Mouse (Mus musculus) adrenal gland, adult 8-10 months (tissue): ENCODE results near the gene Car2. TPM values are rescaled to one million over a fixed set of nuclear protein-coding genes. Genes with fewer than 3 reads are reported as not detected.
A peak's percentile ranks its signal among the peaks of the same experiment; 100 is the strongest.

ENCODE experiments used
- DNase-seq: peaks from one replicate; pipeline ENCODE4 v3.0.0; 2022
- total RNA-seq, 4 experiments: library from RNA; stranded (reverse); gene quantifications; 2 replicates each; pipeline ENCODE4 v1.2.4; 2022

Gene Car2
- total RNA-seq, 4 experiments from 2014 or later: 35.8 to 53.9 (median 43.2) TPM

GRCm38 (mm10) chr3:14948067-14948800 is 62.2 kb downstream of the Car2 start:
- peak; percentile 23 for DNase-seq

GRCm38 (mm10) chr3:14950031-14950430 is 64.0 kb downstream of the Car2 start:
- DNase-seq: no peak

Other genes with a start within 250 kb of the Car2 start
- 1 to 10 TPM; 2.2 to 7.6 (median 6.0) TPM for gene Car13, start 244.5 kb upstream of the Car2 start, total RNA-seq
- under 1 TPM in 1 of 4 experiments, not detected in 3; 0.24 TPM for gene Car1, start 77.9 kb upstream of the Car2 start, total RNA-seq
- gene Car3, start 22.8 kb upstream of the Car2 start, total RNA-seq: 1,000 to 10,000 TPM in 2 of 4 experiments, 100 to 1,000 TPM in 2; 711 to 1,802 (median 1,071) TPM